Mouse (Mus musculus) kidney, adult 11 months (tissue): Measurements from ENCODE around the gene Ndufa5.

Source experiments
- DNase-seq: peaks from one replicate; pipeline ENCODE4 v3.0.0; 2022

Gene Ndufa5

DNA sequence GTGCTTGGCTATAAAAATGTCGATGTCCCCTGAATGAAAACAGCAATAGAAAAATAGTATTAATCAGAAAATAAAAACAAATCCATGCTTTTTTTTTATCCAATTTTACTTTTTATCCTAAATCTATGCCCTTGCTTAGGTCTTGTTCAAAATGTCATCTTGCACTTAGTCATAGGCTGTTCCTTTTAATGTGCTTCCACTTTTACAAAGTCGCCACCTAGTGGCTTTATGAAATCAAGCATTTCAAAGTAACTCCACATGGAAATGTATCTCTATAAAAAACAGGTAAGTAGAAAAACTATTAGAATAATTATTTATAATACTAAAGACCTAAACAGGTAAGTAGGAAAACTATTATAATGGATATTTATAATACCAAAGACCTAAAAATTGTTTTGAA lies 11.6 kb downstream of the Ndufa5 start:
- DNase-seq = no peak

DNA sequence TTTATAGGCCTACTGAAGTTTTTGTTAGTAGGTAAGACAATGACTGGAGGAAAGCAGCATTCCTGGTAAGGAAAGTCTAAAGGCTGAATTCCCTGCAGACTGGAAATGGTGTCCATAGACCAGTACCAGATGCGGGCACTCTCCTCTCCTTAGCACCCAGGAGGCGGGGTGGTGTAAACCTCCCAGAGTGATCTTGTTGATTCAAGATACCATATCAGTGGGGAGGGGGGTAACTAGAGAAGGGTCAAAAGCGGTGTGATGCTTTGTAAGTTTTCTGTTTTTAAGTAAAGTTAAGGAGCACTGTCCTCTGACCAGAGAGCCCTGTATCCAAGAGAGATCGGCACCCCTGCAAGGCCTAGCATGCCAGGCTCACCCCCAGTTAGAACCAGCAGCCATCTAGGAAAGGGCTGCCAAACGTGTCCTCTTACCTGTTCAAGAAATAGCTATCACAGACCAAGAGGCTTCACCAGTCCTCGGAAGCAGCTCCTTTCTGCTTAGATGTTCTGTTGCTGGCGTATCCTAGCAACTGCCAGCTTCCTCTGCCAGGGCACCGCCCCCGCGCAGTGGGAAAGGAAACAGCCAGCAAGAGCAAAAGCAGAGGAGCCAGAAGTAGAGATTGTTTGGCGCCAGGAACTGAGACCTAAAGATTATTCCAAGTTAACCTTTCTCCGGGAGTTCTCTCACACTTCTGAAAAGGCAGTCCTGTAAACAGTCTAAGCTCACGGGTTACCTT lies 13.1 kb downstream of the Ndufa5 start, which contains the start of gene Iqub:
Iqub (minus strand) TSS at position 516 of the 733 bp plus-strand sequence.
- peak; percentile 14 for DNase-seq

DNA sequence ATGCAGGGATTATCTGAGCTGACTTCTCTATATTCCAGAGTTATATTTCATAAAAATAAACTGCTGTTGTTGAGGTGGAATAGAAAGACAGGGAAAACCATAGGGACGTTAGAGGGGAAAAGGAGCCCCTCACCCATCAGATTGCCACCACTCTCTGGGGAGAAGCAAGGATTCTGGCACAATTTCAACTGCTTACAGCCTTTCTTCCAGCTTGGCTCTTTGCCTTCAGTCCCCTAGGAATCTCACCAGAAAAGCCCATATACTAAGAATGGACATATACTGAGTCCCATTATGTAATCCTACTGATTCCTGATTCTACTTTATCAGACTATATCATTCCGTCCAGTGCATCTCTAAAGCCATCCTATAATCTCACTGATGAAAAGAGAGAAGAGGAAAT lies 23.7 kb downstream of the Ndufa5 start:
- DNase-seq = no peak

DNA sequence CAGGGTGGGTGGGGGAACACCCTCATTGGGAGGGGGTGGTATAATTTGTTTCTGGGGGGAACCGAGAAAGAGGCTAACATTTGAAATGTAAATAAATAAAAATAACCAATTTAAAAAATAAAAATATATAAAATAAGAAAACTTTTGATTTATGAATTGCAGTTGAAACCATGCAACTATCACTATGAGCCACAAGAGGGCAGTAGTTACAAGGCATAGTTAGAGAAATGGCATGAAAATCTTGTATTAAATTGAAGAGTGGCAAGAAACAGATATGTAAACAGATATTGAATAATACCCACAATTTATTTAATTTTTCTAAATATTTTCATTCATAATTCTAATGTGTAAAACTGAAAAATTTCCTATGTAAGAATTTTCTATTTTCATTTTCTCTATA lies 37.5 kb downstream of the Ndufa5 start:
- DNase-seq = no peak

DNA sequence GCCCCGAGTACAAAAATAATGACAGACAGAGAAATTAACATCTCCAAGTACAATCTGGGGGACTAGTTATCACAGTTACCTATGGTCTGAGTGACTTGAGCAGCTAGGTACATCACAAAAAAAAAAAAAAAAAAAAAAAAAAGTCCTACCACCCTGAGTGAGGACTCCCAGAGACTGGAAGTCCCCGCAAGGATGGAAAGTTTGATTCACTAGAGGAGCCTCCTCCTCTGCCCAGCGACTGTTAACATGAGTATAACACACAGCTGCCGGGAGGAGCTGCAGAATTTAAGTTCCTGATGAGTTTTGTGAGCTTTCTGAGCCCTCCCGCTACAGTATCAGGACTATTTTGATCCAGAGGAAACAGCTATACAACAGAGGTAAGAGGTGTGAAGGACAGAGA lies 41.3 kb downstream of the Ndufa5 start:
- DNase-seq = no peak

DNA sequence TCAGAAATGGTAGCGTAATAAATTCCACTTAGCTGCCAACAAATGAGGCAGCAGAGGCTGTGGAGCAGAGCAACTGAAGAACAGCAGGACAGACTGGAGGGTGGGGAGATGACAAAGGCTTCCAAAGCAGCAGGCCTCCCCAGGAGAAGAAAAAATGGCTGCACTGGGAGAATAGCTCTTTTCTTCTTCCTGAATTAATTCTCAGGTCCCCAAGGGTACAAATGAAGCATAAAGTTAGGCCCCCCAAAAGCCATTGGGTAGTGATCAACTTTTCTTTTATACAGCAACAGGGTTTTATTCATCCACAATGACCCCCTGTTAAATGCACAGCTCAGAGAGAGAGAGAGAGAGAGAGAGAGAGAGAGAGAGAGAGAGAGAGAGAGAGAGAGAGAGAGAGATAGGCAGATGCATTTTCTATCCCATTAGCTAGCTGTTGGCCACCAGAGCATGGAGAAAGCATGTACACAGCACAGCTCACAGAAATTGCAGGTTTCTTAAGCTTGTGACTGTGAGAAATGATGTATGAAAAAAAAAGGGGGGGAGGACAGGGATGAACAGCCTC lies 57.2 kb downstream of the Ndufa5 start:
- no peak for DNase-seq

DNA sequence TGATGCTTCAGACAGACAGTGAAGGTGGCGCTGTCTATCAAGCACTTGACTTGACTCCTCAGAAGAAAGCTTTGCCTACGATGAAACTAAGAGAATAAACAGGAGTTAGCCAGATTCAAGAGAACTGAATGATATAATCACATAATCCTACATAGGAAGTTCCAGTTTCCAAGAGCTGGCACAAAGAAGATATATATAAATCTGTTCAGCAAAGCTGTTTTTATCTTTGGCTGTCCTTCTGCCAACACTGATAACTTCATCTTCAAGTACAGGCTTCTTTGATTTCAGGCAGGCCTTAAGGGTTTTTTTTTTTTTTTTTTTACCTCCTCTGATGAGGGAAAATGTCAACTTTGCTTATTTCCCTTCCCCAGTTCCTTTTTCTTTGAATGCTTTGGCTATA lies 57.7 kb downstream of the Ndufa5 start:
- DNase-seq = no peak
